Mouse (Mus musculus) kidney, postnatal 0 days (tissue): ENCODE measurements around the gene Ociad1. TPM values are rescaled to one million over a fixed set of nuclear protein-coding genes. Genes with fewer than 3 reads are reported as not detected.
"Not testable (repeated sequence)": the region's sequence is repeated elsewhere in the genome, so short reads cannot be mapped to it uniquely, and the experiment has no call there.

Experiments
- ATAC-seq: fragments of 200-750 bp; cut with Nextera tagmentation; replicated peaks from 2 replicates; pipeline ENCODE4 v1.8.0; 2017; ENCODE audit warnings: low read depth, moderate number of reproducible peaks, moderate TSS enrichment, moderate library complexity; ENCODE audit not compliant: low FRiP score
- DNase-seq: peaks from one replicate; pipeline ENCODE4 v3.0.0-alpha.2; 2016; ENCODE audit warnings: low spot score
- H3K27ac ChIP-seq: fragments of 300-500 bp; sonication (generic); 2 replicates; pipeline ENCODE4 v1.5.1; 2014; ENCODE audit warnings: mild to moderate bottlenecking
- H3K27me3 ChIP-seq: fragments of 300-500 bp; sonication (generic); 2 replicates; pipeline ENCODE4 v1.6.1; 2014; ENCODE audit warnings: low read length, mixed read lengths; ENCODE audit not compliant: insufficient read depth
- H3K36me3 ChIP-seq: fragments of 300-500 bp; sonication (generic); 2 replicates; pipeline ENCODE4 v1.6.1; 2014; ENCODE audit warnings: low read length, mixed read lengths; ENCODE audit not compliant: insufficient read depth
- H3K4me1 ChIP-seq: fragments of 300-500 bp; sonication (generic); replicated peaks from 2 replicates; pipeline ENCODE4 v1.6.1; 2014; ENCODE audit warnings: antibody characterized with exemption, low read length, mixed read lengths; ENCODE audit not compliant: insufficient read depth
- H3K4me2 ChIP-seq: fragments of 300-500 bp; sonication (generic); 2 replicates; pipeline ENCODE4 v1.6.1; 2014; ENCODE audit warnings: mild to moderate bottlenecking, low read length, moderate library complexity, mixed read lengths
- H3K4me3 ChIP-seq: fragments of 300-500 bp; sonication (generic); replicated peaks from 2 replicates; pipeline ENCODE4 v1.5.1; 2014; ENCODE audit warnings: low read depth, low read length
- H3K9ac ChIP-seq: fragments of 300-500 bp; sonication (generic); 2 replicates; pipeline ENCODE4 v1.6.1; 2014; ENCODE audit warnings: low read depth, low read length
- H3K9me3 ChIP-seq: fragments of 300-500 bp; sonication (generic); replicated peaks from 2 replicates; pipeline ENCODE4 v1.6.1; 2016; ENCODE audit warnings: low read length, inconsistent platforms, mixed read lengths
- CTCF ChIP-seq: IDR thresholded peaks from 2 replicates; pipeline ENCODE4 v1.5.1; 2016; ENCODE audit warnings: antibody characterized with exemption, low read depth, mild to moderate bottlenecking, moderate library complexity
- WGBS: fragments of 180-500 bp; shearing (Covaris S2); extraction: QIAGEN DNeasy Blood & Tissue Kit; methylation state at CpG from one replicate; pipeline ENCODE4 v1.1.7; 2014; 5-methylcytosine and 5-hydroxymethylcytosine counted together
- polyA plus RNA-seq: library from polyadenylated mRNA; unstranded; fragments of >200 nt; fragmentation: Nextera tagmentation; extraction: Ambion mirVana; gene quantifications from 2 replicates; pipeline ENCODE4 v1.2.1, GENCODE M21; 2015

Gene Ociad1
- polyA plus RNA-seq, 1 experiment from 2014 or later: 209 TPM

DNA sequence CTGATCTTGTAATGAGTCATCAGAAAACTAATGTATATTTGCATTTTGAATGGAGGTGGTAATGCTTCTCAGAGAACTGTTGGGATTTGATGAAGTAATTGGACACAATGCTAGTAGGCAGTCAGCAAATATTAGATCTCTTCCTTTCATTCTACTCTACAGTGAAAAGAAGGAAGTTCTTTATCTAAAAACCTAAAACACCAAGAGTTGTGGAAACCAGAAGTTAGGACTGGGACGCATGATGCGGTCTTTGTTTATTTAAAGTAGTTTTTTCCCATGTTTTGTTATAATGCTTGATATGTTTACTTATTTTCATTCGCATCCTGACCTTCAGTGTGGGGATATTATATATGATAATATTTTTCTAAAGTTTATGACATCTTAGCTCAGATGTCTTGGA lies 14.7 kb downstream of the Ociad1 start:
- 93% methylated on average over 3 of the region's 3 CpGs for WGBS
- no peak overlapping the region for H3K4me3 ChIP-seq
- H3K9ac ChIP-seq: no peak overlapping the region
- TF ChIP-seq CTCF: no peak
- DNase-seq: no peak
- no peak overlapping the region for H3K27ac ChIP-seq
- no peaks in the 10 kb centered on the region for H3K27me3 ChIP-seq
- H3K4me2 ChIP-seq: no peak overlapping the region
- H3K4me1 ChIP-seq: no peaks in the 10 kb centered on the region
- H3K36me3 ChIP-seq: peaks cover 45% of the 10 kb centered on the region
- H3K9me3 ChIP-seq: no peaks in the 10 kb centered on the region
- ATAC-seq: no peak

DNA sequence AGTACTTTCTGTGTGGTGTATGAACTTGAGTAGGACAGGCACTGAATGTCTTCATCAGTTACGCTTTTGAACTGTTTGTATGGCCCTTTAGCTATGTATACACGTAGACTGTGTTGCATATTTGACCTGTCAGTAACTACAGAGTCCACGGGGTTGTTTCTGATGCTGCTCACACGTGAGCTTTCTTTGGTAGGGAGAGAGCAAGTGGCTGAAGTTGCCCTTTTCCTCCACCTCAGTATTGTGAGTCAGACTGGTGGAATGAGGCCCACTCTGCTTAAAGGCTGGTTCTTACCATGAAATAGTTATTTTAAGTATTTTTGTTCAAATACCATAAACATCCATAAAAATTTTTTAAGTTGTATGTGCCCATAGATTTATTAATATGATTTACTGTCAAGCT lies 16.9 kb downstream of the Ociad1 start:
- H3K36me3 ChIP-seq: peaks cover 58% of the 10 kb centered on the region
- H3K4me3 ChIP-seq: no peak overlapping the region
- H3K27ac ChIP-seq: no peak overlapping the region
- TF ChIP-seq CTCF: no peak
- H3K4me1 ChIP-seq: no peaks in the 10 kb centered on the region
- no peaks in the 10 kb centered on the region for H3K27me3 ChIP-seq
- no peak overlapping the region for H3K4me2 ChIP-seq
- no peak overlapping the region for H3K9ac ChIP-seq
- 87% methylated on average over 4 of the region's 4 CpGs for WGBS
- no peak for DNase-seq
- ATAC-seq: no peak
- H3K9me3 ChIP-seq: no peaks in the 10 kb centered on the region

DNA sequence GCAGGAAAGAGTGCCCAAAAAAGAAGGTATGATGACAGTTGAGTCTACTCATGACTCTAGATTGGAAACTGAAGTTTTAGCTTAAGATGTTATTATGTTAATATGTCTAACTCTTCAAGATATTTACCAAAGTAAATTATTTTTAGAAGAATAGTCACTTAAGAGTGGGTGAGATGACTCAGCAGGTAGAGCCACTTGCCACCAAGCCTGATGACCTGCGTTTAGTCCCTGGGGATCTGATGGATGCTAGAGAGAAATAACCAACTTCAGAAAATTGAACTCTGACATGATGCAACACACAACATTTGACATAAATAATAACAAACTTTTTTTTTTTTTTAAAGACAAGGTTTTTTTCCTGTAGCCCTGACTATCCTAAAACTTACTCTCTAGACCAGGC lies 17.8 kb downstream of the Ociad1 start:
- H3K9ac ChIP-seq: no peak overlapping the region
- TF ChIP-seq CTCF: no peak
- H3K27ac ChIP-seq: no peak overlapping the region
- ATAC-seq (no peak), DNase-seq (no peak)
- H3K4me1 ChIP-seq: no peaks in the 10 kb centered on the region
- H3K27me3 ChIP-seq: no peaks in the 10 kb centered on the region
- no peak overlapping the region for H3K4me2 ChIP-seq
- no peak overlapping the region for H3K4me3 ChIP-seq
- 100% methylated on average over 1 of the region's 1 CpGs for WGBS
- H3K9me3 ChIP-seq: no peaks in the 10 kb centered on the region
- H3K36me3 ChIP-seq: peaks cover 59% of the 10 kb centered on the region

DNA sequence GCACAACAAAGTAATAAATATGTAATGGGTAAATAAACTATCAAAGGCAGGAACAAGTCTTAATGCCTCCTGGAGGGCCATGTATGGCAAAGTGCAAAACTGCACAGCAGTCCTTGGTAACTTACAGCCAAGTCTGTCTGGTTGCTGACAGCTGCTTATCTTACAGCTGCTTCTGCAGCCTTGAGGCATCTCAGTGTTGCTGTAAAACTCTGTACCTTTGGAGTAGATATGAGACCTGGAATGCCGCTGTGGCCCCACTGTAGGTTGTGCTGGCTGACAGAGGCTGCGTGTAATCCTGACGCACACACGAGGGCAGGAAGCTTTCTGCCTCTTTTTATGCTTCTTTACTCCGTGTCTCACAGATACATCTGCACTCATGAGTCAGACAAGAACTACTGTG lies 18.9 kb downstream of the Ociad1 start:
- no peaks in the 10 kb centered on the region for H3K4me1 ChIP-seq
- H3K27me3 ChIP-seq: no peaks in the 10 kb centered on the region
- ATAC-seq: no peak
- 95% methylated on average over 5 of the region's 5 CpGs for WGBS
- TF ChIP-seq CTCF: no peak
- no peak for DNase-seq
- H3K4me3 ChIP-seq: no peak overlapping the region
- no peak overlapping the region for H3K27ac ChIP-seq
- H3K9ac ChIP-seq: no peak overlapping the region
- peaks cover 58% of the 10 kb centered on the region for H3K36me3 ChIP-seq
- no peak overlapping the region for H3K4me2 ChIP-seq
- no peaks in the 10 kb centered on the region for H3K9me3 ChIP-seq

DNA sequence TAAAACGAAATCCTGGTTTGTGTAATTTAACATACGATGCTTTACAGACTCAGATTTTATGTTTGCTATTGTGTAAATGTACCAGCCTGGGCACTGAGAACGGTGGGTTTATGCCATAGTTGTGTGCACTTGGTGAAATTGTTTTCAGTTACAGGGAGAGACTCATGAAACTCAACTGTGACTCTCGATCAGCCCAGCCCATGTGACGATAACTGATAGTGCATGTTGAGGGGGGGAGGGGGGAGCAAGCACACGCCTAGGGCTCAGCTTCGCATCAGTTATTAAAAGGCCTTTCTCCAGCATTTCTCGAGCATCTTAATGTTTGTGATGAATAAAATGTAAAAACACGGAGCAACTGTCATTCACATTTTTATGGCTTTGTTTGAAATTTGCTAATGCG lies 21.0 kb downstream of the Ociad1 start:
- Histone ChIP-seq H3K36me3 (peaks cover 39% of the 10 kb centered on the region), H3K9me3 (no peaks in the 10 kb centered on the region), H3K4me1 (no peaks in the 10 kb centered on the region), H3K9ac (no peak overlapping the region), H3K27me3 (no peaks in the 10 kb centered on the region), H3K4me2 (no peak overlapping the region), H3K27ac (no peak overlapping the region), H3K4me3 (no peak overlapping the region)
- no peak for TF ChIP-seq CTCF
- 90% methylated on average over 10 of the region's 10 CpGs for WGBS
- DNase-seq (no peak), ATAC-seq (no peak)

DNA sequence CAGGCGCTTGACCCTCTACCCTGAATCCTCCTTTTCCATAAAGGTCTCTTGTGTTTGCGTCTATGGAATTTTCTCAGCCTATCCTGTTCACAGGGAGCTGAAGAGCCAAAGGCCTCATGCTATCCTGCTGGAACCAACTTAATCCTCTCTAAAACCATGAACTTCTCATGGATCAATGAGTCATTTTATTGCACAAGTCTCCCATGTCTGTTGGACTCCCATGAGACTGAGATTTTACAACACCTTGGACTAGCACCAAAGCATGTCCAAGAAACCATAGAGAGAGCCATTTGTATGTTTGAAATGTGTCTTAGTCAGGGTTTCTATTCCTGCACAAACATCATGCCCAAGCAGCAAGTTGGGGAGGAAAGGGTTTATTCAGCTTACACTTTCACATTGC lies 22.1 kb downstream of the Ociad1 start:
- 94% methylated on average over 2 of the region's 2 CpGs for WGBS
- Histone ChIP-seq H3K27ac (no peak overlapping the region), H3K9ac (no peak overlapping the region), H3K4me1 (no peaks in the 10 kb centered on the region), H3K27me3 (no peaks in the 10 kb centered on the region), H3K4me2 (no peak overlapping the region), H3K4me3 (no peak overlapping the region), H3K36me3 (peaks cover 35% of the 10 kb centered on the region), H3K9me3 (no peaks in the 10 kb centered on the region)
- DNase-seq: no peak
- no peak for ATAC-seq
- no peak for TF ChIP-seq CTCF

DNA sequence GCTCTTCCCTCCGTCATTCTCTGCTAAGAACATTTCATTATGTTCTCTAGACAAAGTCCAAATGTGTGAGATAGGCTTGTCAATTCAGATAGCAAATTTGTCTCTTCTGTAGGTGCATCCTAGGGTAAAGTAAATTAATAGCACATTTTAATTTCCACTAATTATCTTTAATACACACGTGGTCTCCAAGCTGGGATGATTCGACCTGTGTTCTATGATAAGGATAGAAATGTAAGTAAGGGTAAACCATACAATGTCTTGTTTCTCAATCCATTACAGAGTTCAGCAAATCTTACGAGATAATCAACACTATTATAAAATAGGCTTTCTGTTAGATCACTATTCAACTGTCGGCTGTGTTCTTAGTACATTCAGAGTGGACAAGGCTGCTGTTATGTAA lies 26.7 kb downstream of the Ociad1 start:
- no peak overlapping the region for H3K27ac ChIP-seq
- peaks cover 8% of the 10 kb centered on the region for H3K36me3 ChIP-seq
- DNase-seq: no peak
- no peaks in the 10 kb centered on the region for H3K4me1 ChIP-seq
- H3K9me3 ChIP-seq: no peaks in the 10 kb centered on the region
- H3K9ac ChIP-seq: no peak overlapping the region
- H3K27me3 ChIP-seq: no peaks in the 10 kb centered on the region
- H3K4me3 ChIP-seq: no peak overlapping the region
- ATAC-seq: no peak
- H3K4me2 ChIP-seq: no peak overlapping the region
- WGBS: 92% methylated on average over 5 of the region's 5 CpGs
- TF ChIP-seq CTCF: no peak

DNA sequence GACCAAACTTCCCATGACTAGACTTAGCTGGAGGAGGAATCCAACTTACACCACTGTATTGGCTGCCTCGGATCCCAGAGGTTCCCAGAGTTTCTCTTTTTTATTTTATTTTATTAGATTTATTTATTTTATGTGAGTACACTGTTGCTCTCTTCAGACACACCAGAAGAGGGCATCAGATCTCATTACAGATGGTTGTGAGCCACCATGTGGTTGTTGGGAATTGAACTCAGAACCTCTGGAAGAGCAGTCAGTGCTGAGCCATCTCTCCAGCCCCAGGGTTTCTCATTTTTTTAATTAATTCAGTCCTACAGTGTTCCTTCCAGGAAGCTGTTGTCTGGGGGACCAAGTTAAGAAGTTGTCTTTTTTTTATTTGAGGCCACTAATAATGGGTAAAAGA lies 30.1 kb downstream of the Ociad1 start:
- WGBS: 86% methylated on average over 1 of the region's 1 CpGs
- H3K27ac ChIP-seq, H3K9ac ChIP-seq, H3K4me3 ChIP-seq, H3K36me3 ChIP-seq, H3K4me2 ChIP-seq, ATAC-seq, H3K9me3 ChIP-seq, DNase-seq, H3K27me3 ChIP-seq, H3K4me1 ChIP-seq: not testable (repeated sequence)
